Mouse (Mus musculus) liver, postnatal 0 days (tissue): Measurements from ENCODE around the gene Ocrl.

Experiments used
- CTCF ChIP-seq: sonication (generic); IDR thresholded peaks from 2 replicates; pipeline ENCODE4 v1.5.1; 2016; ENCODE audit warnings: antibody characterized with exemption, low read depth
- EP300 ChIP-seq: IDR thresholded peaks from 2 replicates; pipeline ENCODE4 v1.6.1; 2016; ENCODE audit warnings: antibody characterized with exemption, low read depth, mild to moderate bottlenecking

GRCm38 (mm10) chrX:47912306-47912792, at the start of gene Ocrl:
- TF ChIP-seq EP300 (no peak), CTCF (peak; percentile 80)
